Mouse (Mus musculus): Measurements from ENCODE around the gene Lct.

- TF ChIP-seq USF1 (IDR thresholded peaks at IDR 0.05; ENCODE audit: low read depth, low read length): no peak
- no peak for TF ChIP-seq CHD2 (IDR thresholded peaks at IDR 0.05; ENCODE audit: low read length)
- no peak for TF ChIP-seq TCF12 (IDR thresholded peaks at IDR 0.05; ENCODE audit: low read depth, low read length)
- TF ChIP-seq POLR2A (IDR thresholded peaks at IDR 0.05; ENCODE audit: low read depth, low read length): no peak
- no peak for TF ChIP-seq HCFC1 (IDR thresholded peaks at IDR 0.05; ENCODE audit: low read depth, low read length)
- TF ChIP-seq ZNF384 (IDR thresholded peaks at IDR 0.05; ENCODE audit: low read depth, low read length): no peak
- no peak for TF ChIP-seq ZC3H11A (IDR thresholded peaks at IDR 0.05; ENCODE audit: low read depth, low read length)
- no peak for TF ChIP-seq BHLHE40 (IDR thresholded peaks at IDR 0.05; ENCODE audit: low read depth, low read length)
- no peak for TF ChIP-seq EP300 (IDR thresholded peaks at IDR 0.05; ENCODE audit: low read length)
- no peak for TF ChIP-seq USF2 (conservative IDR thresholded peaks at IDR 0.05; ENCODE audit: low read depth, low read length)
- TF ChIP-seq POLR2AphosphoS2 (IDR thresholded peaks at IDR 0.05; ENCODE audit: low read depth, low read length): no peak
- TF ChIP-seq RAD21 (IDR thresholded peaks at IDR 0.05; ENCODE audit: low read depth, low read length): no peak
Measured at GRCm38 (mm10) chr1:128344232-128344631, 16.1 kb upstream of the Lct start.

Data from CH12.LX (cell line).